ENCODE assay signal across 8 mouse cellular contexts in genomic region chr5:137290677-137291076, GRCm38 (mm10). TPM values are rescaled to one million over a fixed set of nuclear protein-coding genes. Genes with fewer than 3 reads are reported as not detected.
DNase-seq lines count a peak whose midpoint lies in the region; ATAC-seq and TF ChIP-seq lines count a peak whose summit lies in the region.

No protein-coding gene starts in this region.

- no peak overlapping the region for H3K4me2 ChIP-seq in intestine, embryonic 14.5 days (ENCODE audit: low read length)
- peak overlapping the region; percentile 71; the same call in 1 of the 2 replicates for H3K4me2 ChIP-seq in lung, embryonic 14.5 days

- H3K27me3 ChIP-seq in intestine, embryonic 14.5 days (replicated peaks; ENCODE audit: control insufficient read depth, insufficient read depth, low read length): peaks cover 45% of the 10 kb centered on the region
- peaks cover 45% of the 10 kb centered on the region for H3K27me3 ChIP-seq in lung, embryonic 14.5 days (ENCODE audit: insufficient read depth, low read length)

- H3K27ac ChIP-seq in intestine, embryonic 14.5 days (ENCODE audit: low read depth): no peak overlapping the region
- H3K27ac ChIP-seq in lung, embryonic 14.5 days (ENCODE audit: low read depth): peak overlapping the region; percentile 42; the same call in 1 of the 2 replicates

- H3K4me1 ChIP-seq in intestine, embryonic 14.5 days (replicated peaks; ENCODE audit: control insufficient read depth, insufficient read depth, low read length): peaks cover 26% of the 10 kb centered on the region
- H3K4me1 ChIP-seq in lung, embryonic 14.5 days (ENCODE audit: insufficient read depth): no peaks in the 10 kb centered on the region; the same call in 1 of the 2 replicates

- no peak for ATAC-seq in intestine, embryonic 14.5 days (replicated peaks; ENCODE audit: low FRiP score, low TSS enrichment, low read depth)
- ATAC-seq in lung, embryonic 14.5 days (ENCODE audit: insufficient read depth): no peak

- no peak for TF ChIP-seq POLR2A in brain, embryonic 14.5 days (IDR thresholded peaks at IDR 0.05; ENCODE audit: borderline replicate concordance, extremely low read depth, insufficient read depth, insufficient read length, poor library complexity, severe bottlenecking)

- no peaks in the 10 kb centered on the region for H3K9me3 ChIP-seq in intestine, embryonic 14.5 days (ENCODE audit: control insufficient read depth, low read length)
- H3K9me3 ChIP-seq in lung, embryonic 14.5 days (ENCODE audit: low read depth, low read length): no peaks in the 10 kb centered on the region

- DNase-seq in right cerebral cortex, postnatal 25 days: peak; percentile 44
- DNase-seq in right cerebral cortex, postnatal 36 days (ENCODE audit: low spot score in 2 of 2): no peak
- DNase-seq in brain, embryonic 14.5 days (ENCODE audit: low read depth): peak; percentile 40
- DNase-seq in gastrocnemius, adult 8-10 months (ENCODE audit: low spot score in 2 of 2): peak; percentile 67 to 79
- peak; percentile 66 for DNase-seq in intestine, embryonic 14.5 days (ENCODE audit: low spot score)
- peak; percentile 76 for DNase-seq in lung, embryonic 14.5 days
- peak; percentile 58 for DNase-seq in retina, postnatal 1 day
- DNase-seq in left cerebral cortex, adult 9 months (ENCODE audit: low spot score in 2 of 2): no peak

- H3K9ac ChIP-seq in intestine, embryonic 14.5 days (ENCODE audit: low read length): no peak overlapping the region
- no peak overlapping the region for H3K9ac ChIP-seq in lung, embryonic 14.5 days

- H3K36me3 ChIP-seq in intestine, embryonic 14.5 days (ENCODE audit: control insufficient read depth, insufficient read depth, low read length): peaks cover 7% of the 10 kb centered on the region
- H3K36me3 ChIP-seq in lung, embryonic 14.5 days (ENCODE audit: insufficient read depth): peaks cover 11% of the 10 kb centered on the region

- TF ChIP-seq CTCF in brain, embryonic 14.5 days (IDR thresholded peaks at IDR 0.05; ENCODE audit: borderline replicate concordance, extremely low read depth, insufficient read depth, insufficient read length): peak; percentile 40
- peak; percentile 80 for TF ChIP-seq CTCF in lung, embryonic 14.5 days (IDR thresholded peaks at IDR 0.05; ENCODE audit: low read depth)

- 21% methylated on average over 15 of the region's 15 CpGs for WGBS in intestine, embryonic 14.5 days
- 20% methylated on average over 15 of the region's 15 CpGs for WGBS in lung, embryonic 14.5 days

- H3K4me3 ChIP-seq in intestine, embryonic 14.5 days (ENCODE audit: low read depth, low read length): no peak overlapping the region
- H3K4me3 ChIP-seq in lung, embryonic 14.5 days (ENCODE audit: low read depth, low read length): no peak overlapping the region

RNA-seq across cellular contexts. Expression of gene Ache, which starts 3.4 kb away (rescaled TPM):
- 18.8 and 32.5 TPM in 2 replicates for polyA plus RNA-seq in brain, embryonic 14.5 days (2012; rRNA removed)
- total RNA-seq in gastrocnemius, adult 8-10 months (2022): 10 to 100 TPM; 15.8 to 27.7 (median 20.1) TPM
- 11.7 and 13.6 TPM in 2 replicates for polyA plus RNA-seq in intestine, embryonic 14.5 days (2014; fragmentation: Nextera tagmentation; extraction: Ambion mirVana)
- 0.93 and 1.3 TPM in 2 replicates for polyA plus RNA-seq in lung, embryonic 14.5 days (2014; fragmentation: Nextera tagmentation; extraction: Ambion mirVana)

RNA-seq across cellular contexts. Expression of gene Ufsp1, which starts 3.8 kb away (rescaled TPM):
- polyA plus RNA-seq in brain, embryonic 14.5 days (2012; rRNA removed): 10.0 and 11.9 TPM in 2 replicates
- 10 to 100 TPM; 14.6 to 22.7 (median 19.1) TPM for total RNA-seq in gastrocnemius, adult 8-10 months (2022)
- polyA plus RNA-seq in intestine, embryonic 14.5 days (2014; fragmentation: Nextera tagmentation; extraction: Ambion mirVana): 8.9 and 10.6 TPM in 2 replicates
- 4.4 and 4.6 TPM in 2 replicates for polyA plus RNA-seq in lung, embryonic 14.5 days (2014; fragmentation: Nextera tagmentation; extraction: Ambion mirVana)

RNA-seq across cellular contexts. Expression of gene Srrt, which starts 16.8 kb away (rescaled TPM):
- polyA plus RNA-seq in brain, embryonic 14.5 days (2012; rRNA removed): 211 and 216 TPM in 2 replicates
- 10 to 100 TPM; 30.0 to 37.2 (median 34.0) TPM for total RNA-seq in gastrocnemius, adult 8-10 months (2022)
- polyA plus RNA-seq in intestine, embryonic 14.5 days (2014; fragmentation: Nextera tagmentation; extraction: Ambion mirVana): 118 and 122 TPM in 2 replicates
- 137 and 141 TPM in 2 replicates for polyA plus RNA-seq in lung, embryonic 14.5 days (2014; fragmentation: Nextera tagmentation; extraction: Ambion mirVana)

RNA-seq across cellular contexts. Expression of gene Trip6, which starts 23.5 kb away (rescaled TPM):
- polyA plus RNA-seq in brain, embryonic 14.5 days (2012; rRNA removed): 25.7 and 33.0 TPM in 2 replicates
- total RNA-seq in gastrocnemius, adult 8-10 months (2022): 1 to 10 TPM; 1.4 to 3.9 (median 2.1) TPM
- polyA plus RNA-seq in intestine, embryonic 14.5 days (2014; fragmentation: Nextera tagmentation; extraction: Ambion mirVana): 73.3 and 77.7 TPM in 2 replicates
- polyA plus RNA-seq in lung, embryonic 14.5 days (2014; fragmentation: Nextera tagmentation; extraction: Ambion mirVana): 87.1 and 89.3 TPM in 2 replicates

RNA-seq across cellular contexts. Expression of gene Slc12a9, which starts 42.7 kb away (rescaled TPM):
- polyA plus RNA-seq in brain, embryonic 14.5 days (2012; rRNA removed): 34.0 and 34.8 TPM in 2 replicates
- total RNA-seq in gastrocnemius, adult 8-10 months (2022): 1 to 10 TPM; 1.7 to 3.6 (median 1.9) TPM
- 7.9 and 9.5 TPM in 2 replicates for polyA plus RNA-seq in intestine, embryonic 14.5 days (2014; fragmentation: Nextera tagmentation; extraction: Ambion mirVana)
- polyA plus RNA-seq in lung, embryonic 14.5 days (2014; fragmentation: Nextera tagmentation; extraction: Ambion mirVana): 9.7 and 10.2 TPM in 2 replicates

Comparison
In these comparisons a context has a peak if more than half of its experiments do, and no peak if none do; other contexts are left out.
1. DNase-seq: peak in right cerebral cortex, postnatal 25 days (single experiment), brain, embryonic 14.5 days (single experiment), gastrocnemius, adult 8-10 months (2 of 2), intestine, embryonic 14.5 days (single experiment), lung, embryonic 14.5 days (single experiment) and retina, postnatal 1 day (single experiment); none in right cerebral cortex, postnatal 36 days (0 of 2) and left cerebral cortex, adult 9 months (0 of 2).